Mouse (Mus musculus) liver, embryonic 11.5 days (tissue): Measurements from ENCODE around the gene Tenm2. TPM values are rescaled to one million over a fixed set of nuclear protein-coding genes. Genes with fewer than 3 reads are reported as not detected.

Experiments used
- ATAC-seq: fragments of 200-750 bp; cut with Nextera tagmentation; replicated peaks from 2 replicates; pipeline ENCODE4 v1.8.0; 2017; ENCODE audit warnings: moderate number of reproducible peaks, mild to moderate bottlenecking, moderate TSS enrichment, moderate library complexity; ENCODE audit not compliant: low FRiP score
- DNase-seq: peaks from one replicate; pipeline ENCODE4 v3.0.0-alpha.2; 2017; ENCODE audit warnings: low spot score
- H3K27ac ChIP-seq: fragments of 300-500 bp; sonication (generic); 2 replicates; pipeline ENCODE4 v1.5.1; 2014; ENCODE audit warnings: mild to moderate bottlenecking, low read depth, low read length, control low read depth
- H3K27me3 ChIP-seq: fragments of 300-500 bp; sonication (generic); replicated peaks from 2 replicates; pipeline ENCODE4 v1.6.1; 2014; ENCODE audit warnings: low read length, mixed read lengths; ENCODE audit not compliant: control insufficient read depth, insufficient read depth
- H3K36me3 ChIP-seq: fragments of 300-500 bp; sonication (generic); 2 replicates; pipeline ENCODE4 v1.6.1; 2014; ENCODE audit warnings: mild to moderate bottlenecking, low read length, moderate library complexity, mixed read lengths; ENCODE audit not compliant: control insufficient read depth, insufficient read depth
- H3K4me1 ChIP-seq: fragments of 300-500 bp; sonication (generic); replicated peaks from 2 replicates; pipeline ENCODE4 v1.6.1; 2014; ENCODE audit warnings: low read length, mixed read lengths; ENCODE audit not compliant: control insufficient read depth, insufficient read depth
- H3K4me2 ChIP-seq: fragments of 300-500 bp; sonication (generic); 2 replicates; pipeline ENCODE4 v1.6.1; 2014; ENCODE audit warnings: mild to moderate bottlenecking, control low read depth, moderate library complexity
- H3K4me3 ChIP-seq: fragments of 300-500 bp; sonication (generic); 2 replicates; pipeline ENCODE4 v1.5.1; 2014; ENCODE audit warnings: low read depth, low read length, control low read depth
- H3K9ac ChIP-seq: fragments of 300-500 bp; sonication (generic); 2 replicates; pipeline ENCODE4 v1.6.1; 2014; ENCODE audit warnings: low read depth, low read length, control low read depth
- H3K9me3 ChIP-seq: fragments of 300-500 bp; sonication (generic); 2 replicates; pipeline ENCODE4 v1.6.1; 2016; ENCODE audit warnings: low read length, inconsistent platforms, mixed read lengths; ENCODE audit not compliant: control insufficient read depth
- WGBS: fragments of 180-500 bp; shearing (Covaris S2); extraction: QIAGEN DNeasy Blood & Tissue Kit; methylation state at CpG from one replicate; pipeline ENCODE4 v1.1.7; 2014; 5-methylcytosine and 5-hydroxymethylcytosine counted together
- polyA plus RNA-seq: library from polyadenylated mRNA; unstranded; fragments of >200 nt; fragmentation: Nextera tagmentation; extraction: Ambion mirVana; gene quantifications from 2 replicates; pipeline ENCODE4 v1.2.1, GENCODE M21; 2014

Gene Tenm2
- polyA plus RNA-seq, 1 experiment from 2014 or later = 0.78 TPM

DNA sequence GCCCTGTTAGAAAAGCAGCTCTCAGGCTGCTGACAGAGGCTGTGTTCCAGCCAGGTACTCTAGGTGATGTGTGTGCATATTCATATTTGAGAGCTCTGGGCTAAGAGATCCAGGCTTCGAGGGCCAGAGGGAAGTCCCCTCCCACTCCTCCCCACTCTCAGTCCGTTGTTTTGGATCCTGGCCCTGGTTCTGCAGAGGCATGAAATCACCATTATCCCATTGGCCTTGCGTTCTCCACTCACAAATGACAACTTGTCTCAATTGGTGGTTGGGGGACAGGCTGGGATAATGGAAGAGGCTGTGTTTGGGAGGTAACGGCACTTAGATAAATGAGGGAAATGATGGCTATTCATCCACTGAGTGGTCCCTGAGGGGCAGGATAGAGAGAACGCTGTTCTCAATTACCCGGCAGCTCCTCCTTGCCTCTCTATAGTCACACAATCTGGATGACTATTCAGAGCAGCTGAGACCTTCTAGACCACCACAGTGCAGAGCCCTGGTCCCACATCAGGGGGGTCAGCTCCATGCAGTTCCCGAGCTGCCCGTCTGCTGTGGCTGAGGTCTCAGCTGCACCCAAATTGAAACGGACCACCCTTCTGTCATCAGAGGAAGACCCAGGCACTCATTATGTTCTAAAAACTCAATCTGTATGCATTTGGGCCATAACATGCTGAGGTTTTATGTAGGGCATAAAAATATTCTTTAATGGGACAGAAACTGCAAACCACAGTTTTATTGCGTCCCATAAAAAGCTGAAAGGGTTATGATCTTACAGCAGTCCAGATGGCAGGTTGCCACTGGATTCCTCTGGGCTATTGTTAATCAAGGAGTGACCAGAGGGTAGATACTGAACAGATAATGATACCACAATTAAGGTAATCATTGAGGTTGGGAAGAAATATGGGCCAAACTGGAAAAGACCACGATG is 1226.2 kb downstream of the Tenm2 start:
- ATAC-seq (no peak), DNase-seq (no peak)
- Histone ChIP-seq H3K4me2 (no peak overlapping the region), H3K27me3 (no peaks in the 10 kb centered on the region), H3K36me3 (no peaks in the 10 kb centered on the region), H3K4me3 (no peak overlapping the region), H3K4me1 (no peaks in the 10 kb centered on the region), H3K27ac (no peak overlapping the region), H3K9ac (no peak overlapping the region), H3K9me3 (no peaks in the 10 kb centered on the region)
- 82% methylated on average over 11 of the region's 11 CpGs for WGBS

DNA sequence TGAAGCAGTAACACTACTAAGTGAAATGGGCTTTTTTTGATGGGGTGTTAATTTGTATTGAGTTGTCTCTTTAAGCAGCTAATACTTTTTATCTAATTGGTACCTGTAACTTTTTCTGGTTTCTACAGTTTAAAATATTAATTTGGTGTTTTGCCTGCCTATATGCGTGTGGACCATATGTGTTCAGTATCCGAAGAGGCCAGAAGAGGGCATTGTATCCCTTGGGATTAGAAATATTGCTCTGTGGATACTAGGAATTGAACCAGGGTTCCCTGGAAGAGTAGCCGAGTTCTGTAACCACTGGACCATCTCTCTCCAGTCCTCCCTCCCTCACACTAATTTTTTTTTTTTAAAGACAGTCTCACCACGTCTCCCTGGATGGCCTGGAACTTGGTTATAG is 1232.9 kb downstream of the Tenm2 start:
- Histone ChIP-seq H3K4me1 (peaks cover 5% of the 10 kb centered on the region; the same call in 1 of the 2 replicates), H3K27me3 (peaks cover 11% of the 10 kb centered on the region), H3K4me2 (no peak overlapping the region), H3K36me3 (no peaks in the 10 kb centered on the region), H3K27ac (no peak overlapping the region), H3K9ac (no peak overlapping the region), H3K9me3 (no peaks in the 10 kb centered on the region), H3K4me3 (no peak overlapping the region)
- DNase-seq = no peak
- 49% methylated on average over 4 of the region's 4 CpGs for WGBS
- no peak for ATAC-seq

DNA sequence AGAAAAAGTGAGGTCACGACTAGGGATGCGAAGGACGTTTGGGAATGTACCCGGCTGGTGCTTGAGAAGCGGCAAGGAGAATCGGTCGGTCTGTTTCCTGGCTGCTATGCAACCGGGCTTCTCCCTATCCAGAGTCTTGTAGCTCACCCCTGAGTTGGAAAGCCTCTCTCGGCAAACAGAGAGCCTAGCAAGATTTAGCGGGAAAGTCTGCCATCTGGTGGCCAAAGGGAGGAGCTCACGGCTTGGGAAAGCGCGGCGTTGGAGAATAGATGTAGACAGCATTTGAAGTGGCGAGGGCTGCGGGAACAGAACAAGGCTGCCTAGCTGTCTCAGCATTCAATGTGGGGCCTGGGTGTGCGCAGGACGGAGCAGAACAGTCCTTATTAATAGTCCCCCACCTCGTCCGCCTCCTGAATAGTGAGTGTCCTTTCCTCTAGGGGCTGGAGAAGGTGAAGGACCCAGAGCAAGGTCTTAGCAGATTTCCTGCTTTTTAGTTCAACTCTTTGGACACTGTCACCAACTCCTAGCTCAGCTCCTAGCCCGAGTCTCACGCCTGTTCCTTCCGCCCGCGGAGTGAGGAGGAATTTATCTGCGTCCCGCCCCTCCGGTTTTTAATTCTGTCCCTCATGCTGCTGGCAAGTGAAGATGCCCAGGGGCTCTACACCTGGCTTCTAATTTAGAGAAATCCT is 1234.3 kb downstream of the Tenm2 start:
- H3K4me2 ChIP-seq = peak overlapping the region; percentile 64
- DNase-seq = peak; percentile 85
- peak; percentile 68 for ATAC-seq
- no peaks in the 10 kb centered on the region for H3K9me3 ChIP-seq
- no peaks in the 10 kb centered on the region for H3K36me3 ChIP-seq
- H3K27ac ChIP-seq = no peak overlapping the region
- H3K4me3 ChIP-seq = peak overlapping the region; percentile 38
- no peak overlapping the region for H3K9ac ChIP-seq
- 6% methylated on average over 28 of the region's 28 CpGs for WGBS
- peaks cover 5% of the 10 kb centered on the region; the same call in 1 of the 2 replicates for H3K4me1 ChIP-seq
- peaks cover 11% of the 10 kb centered on the region for H3K27me3 ChIP-seq

DNA sequence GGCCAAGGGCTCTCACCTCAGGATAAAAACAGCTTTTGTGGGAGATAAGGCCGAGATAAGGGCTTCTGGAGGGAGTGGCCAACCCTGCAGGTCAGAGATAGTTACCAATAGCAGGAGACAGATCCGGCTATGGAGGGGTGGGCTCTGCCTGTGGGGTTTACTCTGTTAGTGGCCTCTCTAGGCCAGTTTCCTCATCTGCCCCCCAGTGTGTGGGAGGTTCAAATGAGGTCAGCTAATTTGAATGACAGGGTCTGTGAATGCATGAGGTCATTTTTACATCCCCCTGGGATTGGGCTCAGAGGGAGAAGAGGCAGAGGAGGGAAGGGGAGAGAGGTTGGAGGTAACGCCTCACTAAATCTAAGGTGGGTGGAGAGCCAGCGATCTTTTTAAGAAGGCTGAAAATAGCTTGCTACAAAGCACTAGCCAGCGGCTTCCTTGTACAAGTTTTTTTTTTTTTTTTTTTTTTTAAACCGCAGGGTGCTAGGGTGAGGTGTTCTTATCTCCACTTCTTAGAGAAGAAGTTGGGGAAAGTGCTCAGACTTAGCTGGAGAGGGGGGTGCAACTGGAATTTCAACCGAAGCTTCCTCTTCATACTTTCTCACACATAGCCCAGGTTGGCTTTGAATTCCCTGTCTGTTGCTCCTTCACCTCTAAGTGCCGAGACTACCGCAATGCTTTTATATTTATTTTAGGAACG is 1235.0 kb downstream of the Tenm2 start:
- Histone ChIP-seq H3K36me3 (no peaks in the 10 kb centered on the region), H3K9me3 (no peaks in the 10 kb centered on the region), H3K27me3 (peaks cover 11% of the 10 kb centered on the region), H3K4me2 (peak overlapping the region; percentile 64), H3K4me1 (peaks cover 5% of the 10 kb centered on the region; the same call in 1 of the 2 replicates), H3K27ac (no peak overlapping the region), H3K9ac (no peak overlapping the region), H3K4me3 (peak overlapping the region; percentile 38)
- 3% methylated on average over 10 of the region's 10 CpGs for WGBS
- DNase-seq = no peak
- ATAC-seq = peak; percentile 66

DNA sequence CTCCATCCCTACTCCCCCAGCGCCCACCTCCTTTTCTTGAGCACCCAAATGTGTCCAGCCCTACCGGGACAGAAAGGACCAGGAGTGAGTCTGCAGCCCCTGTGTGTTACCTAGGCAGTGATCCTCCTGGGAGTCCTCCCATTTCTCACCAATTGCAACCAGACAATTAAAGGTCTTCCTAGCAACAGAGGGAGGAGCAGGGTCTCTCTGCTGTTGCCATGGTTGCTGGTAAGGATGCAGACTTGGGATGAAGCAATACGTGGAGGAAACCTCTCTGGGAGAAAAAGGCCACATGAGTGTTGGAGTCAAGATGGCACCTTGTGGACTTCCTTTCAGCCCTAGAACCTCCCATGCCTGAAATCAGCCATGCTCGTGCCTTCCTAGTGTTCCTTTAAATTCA is 1235.7 kb downstream of the Tenm2 start:
- H3K4me2 ChIP-seq = no peak overlapping the region
- no peaks in the 10 kb centered on the region for H3K9me3 ChIP-seq
- H3K4me1 ChIP-seq = peaks cover 5% of the 10 kb centered on the region; the same call in 1 of the 2 replicates
- H3K36me3 ChIP-seq = no peaks in the 10 kb centered on the region
- no peak overlapping the region for H3K27ac ChIP-seq
- DNase-seq = no peak
- ATAC-seq = no peak
- WGBS = 13% methylated on average over 4 of the region's 4 CpGs
- no peak overlapping the region for H3K4me3 ChIP-seq
- no peak overlapping the region for H3K9ac ChIP-seq
- H3K27me3 ChIP-seq = peaks cover 11% of the 10 kb centered on the region

DNA sequence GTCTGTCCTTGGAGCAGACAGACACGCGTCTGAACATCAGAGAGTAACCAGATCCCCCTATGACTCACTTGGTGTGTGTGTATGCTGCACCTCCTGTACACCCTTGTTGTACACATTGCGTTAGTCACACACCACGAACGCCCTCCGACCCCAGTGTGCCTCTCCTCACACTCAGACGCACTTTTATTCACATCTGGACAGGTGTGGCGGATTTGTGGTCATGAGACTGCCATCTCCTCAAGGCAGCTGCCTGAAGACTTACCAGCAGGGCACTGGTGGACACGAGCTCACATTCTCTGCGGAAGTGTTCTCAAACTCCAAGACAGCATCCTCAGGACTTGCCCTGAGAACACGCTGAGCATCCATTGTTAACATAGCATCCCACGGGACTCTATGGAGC is 1237.7 kb downstream of the Tenm2 start:
- no peaks in the 10 kb centered on the region for H3K9me3 ChIP-seq
- H3K9ac ChIP-seq = no peak overlapping the region
- H3K27ac ChIP-seq = no peak overlapping the region
- no peak overlapping the region for H3K4me3 ChIP-seq
- 76% methylated on average over 12 of the region's 12 CpGs for WGBS
- H3K4me1 ChIP-seq = peaks cover 5% of the 10 kb centered on the region; the same call in 1 of the 2 replicates
- peaks cover 8% of the 10 kb centered on the region for H3K27me3 ChIP-seq
- DNase-seq = no peak
- no peak for ATAC-seq
- H3K36me3 ChIP-seq = no peaks in the 10 kb centered on the region
- no peak overlapping the region for H3K4me2 ChIP-seq

DNA sequence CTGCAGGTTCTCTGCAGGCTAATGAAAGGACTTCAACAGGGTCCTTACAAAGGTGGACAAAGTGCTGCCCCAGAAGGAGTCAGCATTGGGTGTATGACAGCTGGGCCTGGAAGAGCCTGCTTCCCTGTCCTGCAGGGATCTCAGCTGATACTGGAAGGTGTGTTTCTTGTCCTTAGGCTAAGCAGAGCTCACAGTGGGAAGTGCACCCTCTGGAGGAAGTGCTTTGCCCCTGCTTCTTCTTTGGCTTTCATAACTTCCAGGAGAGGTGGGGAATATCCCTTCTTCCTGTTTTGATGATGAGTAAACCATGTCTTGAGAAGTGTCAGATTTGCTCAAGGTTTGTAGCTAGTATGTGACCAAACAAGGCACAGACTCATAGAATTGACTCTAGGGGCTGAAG is 1240.5 kb downstream of the Tenm2 start:
- no peaks in the 10 kb centered on the region for H3K4me1 ChIP-seq
- no peak overlapping the region for H3K4me3 ChIP-seq

DNA sequence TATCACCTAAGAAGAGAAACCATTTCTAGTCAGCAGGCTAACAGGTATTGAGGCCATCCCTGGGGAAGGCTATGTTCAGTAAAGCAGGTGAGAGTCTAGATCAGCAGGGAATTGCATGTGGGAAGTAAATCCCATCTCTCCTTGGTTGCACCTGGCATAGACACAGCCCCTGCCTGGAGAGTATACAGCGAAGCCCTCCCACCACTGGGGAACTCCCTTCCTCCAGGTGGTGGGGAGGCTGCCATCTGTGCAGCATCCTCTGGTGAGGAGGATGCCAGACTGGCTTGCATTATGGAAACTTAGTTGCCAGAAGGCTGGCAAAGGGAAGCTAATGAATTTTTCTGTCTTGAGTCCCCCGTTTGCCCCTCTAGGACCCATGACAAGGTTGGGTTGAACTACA is 1243.9 kb downstream of the Tenm2 start:
- no peak for ATAC-seq
- no peaks in the 10 kb centered on the region for H3K4me1 ChIP-seq
- H3K27ac ChIP-seq = no peak overlapping the region
- no peak overlapping the region for H3K9ac ChIP-seq
- H3K36me3 ChIP-seq = no peaks in the 10 kb centered on the region
- no peak overlapping the region for H3K4me2 ChIP-seq
- no peak for DNase-seq
- no peaks in the 10 kb centered on the region for H3K9me3 ChIP-seq
- 77% methylated on average over 2 of the region's 2 CpGs for WGBS
- H3K4me3 ChIP-seq = no peak overlapping the region
- H3K27me3 ChIP-seq = peaks cover 2% of the 10 kb centered on the region; the same call in 1 of the 2 replicates

More for the DNA sequence above, 1240.5 kb downstream of the Tenm2 start:
- H3K36me3 ChIP-seq = no peaks in the 10 kb centered on the region
- no peak overlapping the region for H3K27ac ChIP-seq
- H3K27me3 ChIP-seq = no peaks in the 10 kb centered on the region
- DNase-seq (no peak), ATAC-seq (no peak)
- H3K9ac ChIP-seq = no peak overlapping the region
- H3K9me3 ChIP-seq = no peaks in the 10 kb centered on the region
- no peak overlapping the region for H3K4me2 ChIP-seq
